Mouse (Mus musculus): ENCODE measurements at regions not wholly inside any gene's neighbourhood (a gene's known extent, or its start where the extent isn't known, plus 50 kb on each side); places are given as distances from the start of the nearest gene placed in this dataset.
A peak's percentile ranks its signal among the peaks of the same experiment; 100 is the strongest.

- Histone ChIP-seq H3K27ac (replicated peaks; ENCODE audit: low read depth, low read length) (no peak overlapping the region), H3K9ac (ENCODE audit: low read depth, low read length) (no peak overlapping the region), H3K4me3 (ENCODE audit: low read depth, low read length) (no peak overlapping the region), H3K27me3 (replicated peaks; ENCODE audit: control insufficient read depth, insufficient read depth, low read length) (no peaks in the 10 kb centered on the region), H3K4me2 (ENCODE audit: low read depth, low read length) (no peak overlapping the region), H3K9me3 (ENCODE audit: control insufficient read depth, low read length) (no peaks in the 10 kb centered on the region), H3K36me3 (ENCODE audit: control insufficient read depth, insufficient read depth, low read length) (no peaks in the 10 kb centered on the region), H3K4me1 (ENCODE audit: control insufficient read depth, insufficient read depth, low read length) (no peaks in the 10 kb centered on the region)
- ATAC-seq (ENCODE audit: low read depth) = no peak
- DNase-seq (ENCODE audit: low spot score) = no peak
- WGBS = 22% methylated on average over 2 of the region's 2 CpGs
These were observed 180.0 kb downstream of the Gm12728 start for GRCm38 (mm10) chr4:105969628-105970027.

- Histone ChIP-seq H3K9ac (ENCODE audit: low read depth, low read length) (no peak overlapping the region), H3K4me3 (ENCODE audit: low read depth, low read length) (no peak overlapping the region), H3K36me3 (ENCODE audit: control insufficient read depth, insufficient read depth, low read length) (no peaks in the 10 kb centered on the region), H3K27me3 (replicated peaks; ENCODE audit: control insufficient read depth, insufficient read depth, low read length) (no peaks in the 10 kb centered on the region), H3K4me2 (ENCODE audit: low read depth, low read length) (no peak overlapping the region), H3K9me3 (ENCODE audit: control insufficient read depth, low read length) (no peaks in the 10 kb centered on the region), H3K4me1 (ENCODE audit: control insufficient read depth, insufficient read depth, low read length) (no peaks in the 10 kb centered on the region), H3K27ac (replicated peaks; ENCODE audit: low read depth, low read length) (no peak overlapping the region)
- ATAC-seq (ENCODE audit: low read depth) (no peak), DNase-seq (ENCODE audit: low spot score) (no peak)
- WGBS = 60% methylated on average over 3 of the region's 3 CpGs
These were observed 180.4 kb downstream of the Gm12728 start for GRCm38 (mm10) chr4:105970056-105970455.

- DNase-seq (ENCODE audit: low spot score) (no peak), ATAC-seq (ENCODE audit: low read depth) (no peak)
- Histone ChIP-seq H3K27me3 (replicated peaks; ENCODE audit: control insufficient read depth, insufficient read depth, low read length) (no peaks in the 10 kb centered on the region), H3K27ac (replicated peaks; ENCODE audit: low read depth, low read length) (no peak overlapping the region), H3K4me1 (ENCODE audit: control insufficient read depth, insufficient read depth, low read length) (no peaks in the 10 kb centered on the region), H3K9me3 (ENCODE audit: control insufficient read depth, low read length) (no peaks in the 10 kb centered on the region), H3K9ac (ENCODE audit: low read depth, low read length) (no peak overlapping the region), H3K36me3 (ENCODE audit: control insufficient read depth, insufficient read depth, low read length) (no peaks in the 10 kb centered on the region), H3K4me2 (ENCODE audit: low read depth, low read length) (no peak overlapping the region), H3K4me3 (ENCODE audit: low read depth, low read length) (no peak overlapping the region)
- WGBS = 90% methylated on average over 3 of the region's 3 CpGs
These were observed 183.1 kb downstream of the Gm12728 start for GRCm38 (mm10) chr4:105972736-105973135.

DNA sequence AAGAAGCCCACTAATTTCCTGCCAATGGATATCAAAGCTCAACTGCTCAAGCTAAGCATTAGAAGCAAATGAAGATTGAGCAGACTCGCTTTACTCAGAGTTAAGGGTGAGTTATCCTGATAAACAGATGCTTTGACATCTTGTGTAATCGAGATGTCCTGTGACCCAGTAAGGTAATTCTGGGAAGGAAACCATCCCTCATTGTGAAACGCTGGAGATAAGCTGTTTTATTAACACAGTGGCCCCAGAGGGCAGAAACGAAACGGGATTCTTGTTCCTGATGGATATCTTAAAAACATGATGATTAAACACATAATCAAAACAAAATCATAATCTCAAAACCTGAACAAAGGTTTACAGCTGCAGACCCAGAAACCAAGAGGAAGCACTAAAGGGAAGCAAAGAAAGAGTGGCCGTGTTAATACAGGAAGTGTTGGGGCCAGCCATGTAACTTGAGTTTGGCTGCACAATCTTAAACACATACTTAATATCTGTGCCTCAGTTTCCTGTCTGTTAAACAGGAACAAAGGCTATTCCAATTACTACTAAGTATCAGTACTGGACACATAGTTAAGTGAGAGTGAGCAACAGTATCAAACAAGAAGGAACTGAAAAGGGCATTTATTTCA lies 184.2 kb downstream of the Gm12728 start:
- whole genome bisulfite sequencing = 56% methylated on average over 6 of the region's 6 CpGs
- Histone ChIP-seq H3K36me3 (ENCODE audit: control insufficient read depth, insufficient read depth, low read length) (no peaks in the 10 kb centered on the region), H3K27me3 (replicated peaks; ENCODE audit: control insufficient read depth, insufficient read depth, low read length) (no peaks in the 10 kb centered on the region)

GRCm38 (mm10) chr4:105974948-105975347 lies 185.3 kb downstream of the Gm12728 start:
- H3K4me2 ChIP-seq (ENCODE audit: low read depth, low read length) = no peak overlapping the region
- no peak overlapping the region for H3K9ac ChIP-seq (ENCODE audit: low read depth, low read length)
- no peak overlapping the region for H3K27ac ChIP-seq (replicated peaks; ENCODE audit: low read depth, low read length)
- no peaks in the 10 kb centered on the region for H3K36me3 ChIP-seq (ENCODE audit: control insufficient read depth, insufficient read depth, low read length)
- ATAC-seq (ENCODE audit: low read depth) = no peak
- no peaks in the 10 kb centered on the region for H3K27me3 ChIP-seq (replicated peaks; ENCODE audit: control insufficient read depth, insufficient read depth, low read length)
- 74% methylated on average over 4 of the region's 4 CpGs for WGBS
- no peak overlapping the region for H3K4me3 ChIP-seq (ENCODE audit: low read depth, low read length)
- no peaks in the 10 kb centered on the region for H3K4me1 ChIP-seq (ENCODE audit: control insufficient read depth, insufficient read depth, low read length)
- DNase-seq (ENCODE audit: low spot score) = no peak
- H3K9me3 ChIP-seq (ENCODE audit: control insufficient read depth, low read length) = no peaks in the 10 kb centered on the region

More for the DNA sequence above, 184.2 kb downstream of the Gm12728 start:
- Histone ChIP-seq H3K9ac (ENCODE audit: low read depth, low read length) (no peak overlapping the region), H3K4me1 (ENCODE audit: control insufficient read depth, insufficient read depth, low read length) (no peaks in the 10 kb centered on the region), H3K4me2 (ENCODE audit: low read depth, low read length) (no peak overlapping the region), H3K4me3 (ENCODE audit: low read depth, low read length) (no peak overlapping the region), H3K9me3 (ENCODE audit: control insufficient read depth, low read length) (no peaks in the 10 kb centered on the region), H3K27ac (replicated peaks; ENCODE audit: low read depth, low read length) (no peak overlapping the region)
- DNase-seq (ENCODE audit: low spot score) (no peak), ATAC-seq (ENCODE audit: low read depth) (no peak)

DNA sequence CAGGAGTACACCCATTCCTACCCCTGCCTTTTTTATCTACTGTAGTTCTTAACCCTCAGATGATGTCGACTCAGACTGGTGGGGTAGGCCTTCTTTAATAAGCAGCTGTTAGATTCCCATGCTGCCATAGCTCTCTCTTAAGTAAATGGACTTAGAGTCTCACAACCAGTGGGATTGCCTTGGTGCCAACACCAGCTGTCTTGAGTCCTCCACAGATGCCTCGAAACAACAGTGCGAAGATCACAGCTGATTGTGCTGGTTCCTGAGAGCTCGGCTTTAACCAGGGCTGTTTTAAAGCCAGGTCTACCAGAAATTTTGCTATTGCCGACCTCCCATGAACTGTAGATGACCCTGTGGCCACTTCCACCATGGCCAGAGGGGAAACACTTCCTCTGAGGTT lies 189.4 kb downstream of the Gm12728 start:
- Histone ChIP-seq H3K36me3 (ENCODE audit: control insufficient read depth, insufficient read depth, low read length) (no peaks in the 10 kb centered on the region), H3K27ac (replicated peaks; ENCODE audit: low read depth, low read length) (no peak overlapping the region), H3K9ac (ENCODE audit: low read depth, low read length) (no peak overlapping the region), H3K4me3 (ENCODE audit: low read depth, low read length) (no peak overlapping the region), H3K4me1 (ENCODE audit: control insufficient read depth, insufficient read depth, low read length) (no peaks in the 10 kb centered on the region), H3K9me3 (ENCODE audit: control insufficient read depth, low read length) (no peaks in the 10 kb centered on the region), H3K4me2 (ENCODE audit: low read depth, low read length) (no peak overlapping the region), H3K27me3 (replicated peaks; ENCODE audit: control insufficient read depth, insufficient read depth, low read length) (no peaks in the 10 kb centered on the region)
- ATAC-seq (ENCODE audit: low read depth) (no peak), DNase-seq (ENCODE audit: low spot score) (no peak)
- WGBS = 78% methylated on average over 5 of the region's 5 CpGs

- no peaks in the 10 kb centered on the region for H3K9me3 ChIP-seq (ENCODE audit: control insufficient read depth, low read length)
- H3K27me3 ChIP-seq (replicated peaks; ENCODE audit: control insufficient read depth, insufficient read depth, low read length) = no peaks in the 10 kb centered on the region
- no peaks in the 10 kb centered on the region for H3K36me3 ChIP-seq (ENCODE audit: control insufficient read depth, insufficient read depth, low read length)
- H3K9ac ChIP-seq (ENCODE audit: low read depth, low read length) = no peak overlapping the region
- ATAC-seq (ENCODE audit: low read depth) = no peak
- WGBS = 78% methylated on average over 1 of the region's 1 CpGs
- H3K4me2 ChIP-seq (ENCODE audit: low read depth, low read length) = no peak overlapping the region
- no peaks in the 10 kb centered on the region for H3K4me1 ChIP-seq (ENCODE audit: control insufficient read depth, insufficient read depth, low read length)
- H3K4me3 ChIP-seq (ENCODE audit: low read depth, low read length) = no peak overlapping the region
- H3K27ac ChIP-seq (replicated peaks; ENCODE audit: low read depth, low read length) = no peak overlapping the region
- no peak for DNase-seq (ENCODE audit: low spot score)
These were observed 193.3 kb downstream of the Gm12728 start for GRCm38 (mm10) chr4:105983018-105983417.

DNA sequence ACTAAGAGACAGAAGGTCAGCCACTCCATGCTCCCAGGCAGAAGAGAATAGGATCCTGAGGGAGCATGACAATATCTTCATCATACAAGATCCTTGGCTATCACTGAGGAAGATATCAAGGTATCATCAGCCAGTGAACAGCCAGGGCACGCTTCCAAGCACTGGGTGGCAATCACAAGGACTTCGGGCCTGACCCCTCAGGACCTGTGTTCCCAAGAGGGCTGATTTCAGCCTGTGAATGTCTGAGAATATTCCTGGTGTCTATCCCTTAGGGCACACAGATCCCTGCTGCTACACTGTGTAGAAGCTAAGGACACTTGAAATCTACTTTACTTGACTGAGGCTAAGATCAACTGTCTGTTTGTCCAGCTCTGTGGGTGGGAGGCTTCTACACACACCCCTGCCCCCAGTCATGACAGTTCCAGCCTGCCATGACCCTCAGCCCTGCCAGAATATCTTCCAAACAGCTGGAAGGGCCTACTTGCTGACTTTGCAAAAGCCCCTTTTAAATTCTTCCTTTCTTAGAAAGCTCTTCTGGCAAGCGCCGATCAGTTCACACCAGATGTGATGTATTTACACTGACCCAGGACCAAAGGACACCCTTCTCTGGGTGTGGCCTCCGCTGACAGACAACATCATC lies 198.4 kb downstream of the Gm12728 start:
- Histone ChIP-seq H3K27ac (replicated peaks; ENCODE audit: low read depth, low read length) (no peak overlapping the region), H3K9ac (ENCODE audit: low read depth, low read length) (no peak overlapping the region), H3K27me3 (replicated peaks; ENCODE audit: control insufficient read depth, insufficient read depth, low read length) (no peaks in the 10 kb centered on the region), H3K4me2 (ENCODE audit: low read depth, low read length) (no peak overlapping the region), H3K9me3 (ENCODE audit: control insufficient read depth, low read length) (no peaks in the 10 kb centered on the region), H3K4me1 (ENCODE audit: control insufficient read depth, insufficient read depth, low read length) (peaks cover 5% of the 10 kb centered on the region; the same call in 1 of the 2 replicates), H3K36me3 (ENCODE audit: control insufficient read depth, insufficient read depth, low read length) (no peaks in the 10 kb centered on the region), H3K4me3 (ENCODE audit: low read depth, low read length) (no peak overlapping the region)
- DNase-seq (ENCODE audit: low spot score) (no peak), ATAC-seq (ENCODE audit: low read depth) (no peak)
- 68% methylated on average over 5 of the region's 5 CpGs for WGBS

DNA sequence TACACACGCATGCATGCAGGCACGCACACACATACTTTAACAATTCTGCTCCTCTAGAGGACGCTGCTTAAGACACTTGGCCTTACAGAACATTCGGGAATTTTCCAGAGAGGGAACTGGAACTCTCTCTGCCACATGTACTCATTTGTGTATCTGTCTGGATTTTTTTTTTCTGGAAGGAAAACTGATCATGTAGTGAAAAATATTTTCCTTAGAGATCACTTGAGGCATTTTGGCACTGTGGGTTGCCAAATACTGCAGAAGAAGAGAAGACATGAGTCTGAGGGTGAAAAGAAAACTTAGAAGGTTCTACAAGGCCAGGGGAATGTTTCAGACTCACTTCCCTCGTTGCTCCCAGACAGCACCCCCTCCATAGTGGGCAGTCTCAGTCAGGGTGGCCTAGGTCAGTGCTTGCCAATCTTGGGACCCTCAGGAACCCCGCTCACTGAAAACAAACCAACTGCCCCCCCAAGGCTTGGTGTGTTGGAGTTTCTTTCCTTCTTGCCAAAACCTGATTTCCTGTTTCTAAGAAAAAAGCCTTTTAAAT lies 203.0 kb downstream of the Gm12728 start:
- H3K27me3 ChIP-seq (replicated peaks; ENCODE audit: control insufficient read depth, insufficient read depth, low read length) = no peaks in the 10 kb centered on the region
- H3K4me3 ChIP-seq (ENCODE audit: low read depth, low read length) = no peak overlapping the region
- 63% methylated on average over 6 of the region's 6 CpGs for WGBS
- peak; percentile 70 for DNase-seq (ENCODE audit: low spot score)
- H3K9me3 ChIP-seq (ENCODE audit: control insufficient read depth, low read length) = no peaks in the 10 kb centered on the region
- no peaks in the 10 kb centered on the region for H3K36me3 ChIP-seq (ENCODE audit: control insufficient read depth, insufficient read depth, low read length)
- ATAC-seq (ENCODE audit: low read depth) = no peak
- H3K4me2 ChIP-seq (ENCODE audit: low read depth, low read length) = no peak overlapping the region
- no peak overlapping the region for H3K27ac ChIP-seq (replicated peaks; ENCODE audit: low read depth, low read length)
- peaks cover 7% of the 10 kb centered on the region; the same call in 1 of the 2 replicates for H3K4me1 ChIP-seq (ENCODE audit: control insufficient read depth, insufficient read depth, low read length)
- H3K9ac ChIP-seq (ENCODE audit: low read depth, low read length) = no peak overlapping the region

Data from embryonic facial prominence, embryonic 14.5 days (tissue).